In the genomic region with DNA sequence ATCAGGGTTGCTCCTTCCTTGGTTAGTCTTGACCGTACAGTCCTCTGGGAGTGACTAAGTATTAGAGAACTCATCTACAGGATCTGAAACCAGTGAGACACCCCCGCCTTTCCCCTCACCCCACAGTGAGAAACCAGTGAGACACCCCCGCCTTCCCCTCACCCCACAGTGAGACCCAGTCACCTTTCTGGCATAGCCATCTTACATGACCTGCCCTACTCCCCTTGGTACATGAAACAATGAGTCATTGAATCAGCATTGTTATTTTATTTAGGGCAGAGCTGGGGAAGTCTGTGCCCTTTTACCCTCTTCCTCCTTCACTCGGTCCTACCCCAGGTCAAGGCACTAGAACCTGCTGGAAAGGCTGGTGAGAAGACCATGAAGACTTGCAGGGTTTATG, we compare ENCODE assay signal across 2 mouse cellular contexts.
TF ChIP-seq lines count a peak whose summit lies in the region.

No protein-coding gene starts in this region.

TF ChIP-seq in CH12.LX, 34 proteins besides CTCF, POLR2A, EP300 and RAD21:
- TF ChIP-seq MEF2A (IDR thresholded peaks at IDR 0.05; ENCODE audit: borderline replicate concordance, low read depth, low read length) (no peak), CHD2 (IDR thresholded peaks at IDR 0.05; ENCODE audit: low read length) (0 out of 2 replicates have a peak, but pooled peaks have one; percentile 24)

TF ChIP-seq in MEL, 35 proteins besides CTCF, POLR2A, EP300 and RAD21:
- TF ChIP-seq ELF1 (IDR thresholded peaks at IDR 0.05; ENCODE audit: low read depth, low read length) (no peak), MAX (IDR thresholded peaks at IDR 0.05; ENCODE audit: low read length) (no peak), E2F4 (IDR thresholded peaks at IDR 0.05; ENCODE audit: borderline replicate concordance, low read depth, low read length) (no peak), GATA1 (IDR thresholded peaks at IDR 0.05; ENCODE audit: low read depth, low read length) (no peak), POLR2AphosphoS2 (IDR thresholded peaks at IDR 0.05; ENCODE audit: low read length) (no peak), SMC3 (IDR thresholded peaks at IDR 0.05; ENCODE audit: low read depth, low read length) (no peak), USF2 (IDR thresholded peaks at IDR 0.05; ENCODE audit: borderline replicate concordance in 1 of 2, insufficient read depth in 1 of 2, low read depth in 1 of 2, low read length in 2 of 2) (no peak), NRF1 (IDR thresholded peaks at IDR 0.05; ENCODE audit: insufficient read depth, low read depth, low read length, poor library complexity, severe bottlenecking) (no peak), HCFC1 (IDR thresholded peaks at IDR 0.05; ENCODE audit: low read depth, low read length) (no peak), GABPA (IDR thresholded peaks at IDR 0.05; ENCODE audit: low read depth, low read length) (no peak), TCF12 (IDR thresholded peaks at IDR 0.05; ENCODE audit: low read depth, low read length) (no peak), JUND (IDR thresholded peaks at IDR 0.05; ENCODE audit: low read depth, low read length) (no peak), TAL1 (IDR thresholded peaks at IDR 0.05; ENCODE audit: low read length) (no peak), ZC3H11A (IDR thresholded peaks at IDR 0.05; ENCODE audit: low read depth, low read length) (no peak), ETS1 (IDR thresholded peaks at IDR 0.05; ENCODE audit: low read depth, low read length) (no peak), MXI1 (IDR thresholded peaks at IDR 0.05; ENCODE audit: low read depth, low read length) (no peak), BHLHE40 (IDR thresholded peaks at IDR 0.05; ENCODE audit: borderline replicate concordance, low read depth, low read length) (no peak), MAFK (IDR thresholded peaks at IDR 0.05; ENCODE audit: borderline replicate concordance, low read depth, low read length) (no peak), UBTF (IDR thresholded peaks at IDR 0.05; ENCODE audit: borderline replicate concordance, insufficient read depth, low read depth, low read length) (no peak)
TF ChIP-seq in MEL: peak in this region for 0.
